Mouse (Mus musculus) olfactory bulb, adult 2 months (tissue): ENCODE results near the gene Kctd8. TPM values are rescaled to one million over a fixed set of nuclear protein-coding genes. Genes with fewer than 3 reads are reported as not detected.
"Not testable (repeated sequence)": the region's sequence is repeated elsewhere in the genome, so short reads cannot be mapped to it uniquely, and the experiment has no call there.

ENCODE experiments used
- H3K27ac ChIP-seq: fragments of 200-500 bp; 2 replicates; pipeline ENCODE4 v1.5.1; 2012; ENCODE audit warnings: low read depth, low read length; ENCODE audit not compliant: insufficient read depth
- H3K4me1 ChIP-seq: fragments of 200-500 bp; 2 replicates; pipeline ENCODE4 v1.6.1; 2012; ENCODE audit warnings: low read length; ENCODE audit not compliant: control insufficient read depth, insufficient read depth
- H3K4me3 ChIP-seq: fragments of 200-500 bp; 2 replicates; pipeline ENCODE4 v1.5.1; 2012; ENCODE audit warnings: mild to moderate bottlenecking, low read depth, low read length, moderate library complexity; ENCODE audit not compliant: insufficient read depth
- CTCF ChIP-seq: fragments of 200-500 bp; IDR thresholded peaks from 2 replicates; pipeline ENCODE4 v1.5.1; 2012; ENCODE audit warnings: low read depth, mild to moderate bottlenecking, low read length, moderate library complexity; ENCODE audit not compliant: insufficient read depth
- POLR2A ChIP-seq: fragments of 200-500 bp; IDR thresholded peaks from 2 replicates; pipeline ENCODE4 v1.6.1; 2012; ENCODE audit warnings: mild to moderate bottlenecking, low read depth, low read length, moderate library complexity; ENCODE audit not compliant: insufficient read depth
- WGBS: fragments of 180-500 bp; shearing (Covaris S2); methylation state at CpG from one replicate; pipeline ENCODE4 v1.1.7; 2018; 5-methylcytosine and 5-hydroxymethylcytosine counted together
- polyA plus RNA-seq: library from polyadenylated mRNA; stranded (reverse); fragments of >200 nt; gene quantifications from 2 replicates; pipeline ENCODE4 v1.2.4, GENCODE M21; 2012; ENCODE audit warnings: low replicate concordance; ENCODE audit not compliant: missing spikeins, insufficient read depth, insufficient read length

Kctd8 gene
- polyA plus RNA-seq, 1 experiment = not detected

- WGBS = 45% methylated on average over 1 of the region's 1 CpGs
- Histone ChIP-seq H3K27ac (no peak overlapping the region), H3K4me3 (no peak overlapping the region), H3K4me1 (no peaks in the 10 kb centered on the region)
- TF ChIP-seq POLR2A = no peak
Measured at GRCm38 (mm10) chr5:69301665-69302064, 39.8 kb downstream of the Kctd8 start.

GRCm38 (mm10) chr5:69292353-69292752 lies 49.1 kb downstream of the Kctd8 start:
- WGBS = 76% methylated on average over 6 of the region's 6 CpGs
- no peaks in the 10 kb centered on the region for H3K4me1 ChIP-seq

GRCm38 (mm10) chr5:69284359-69284758 lies 57.1 kb downstream of the Kctd8 start:
- 61% methylated on average over 6 of the region's 6 CpGs for WGBS
- no peaks in the 10 kb centered on the region for H3K4me1 ChIP-seq
- TF ChIP-seq CTCF = no peak
- no peak for TF ChIP-seq POLR2A
- no peak overlapping the region for H3K4me3 ChIP-seq
- H3K27ac ChIP-seq = no peak overlapping the region

More at GRCm38 (mm10) chr5:69292353-69292752, 49.1 kb downstream of the Kctd8 start:
- Histone ChIP-seq H3K4me3 (no peak overlapping the region), H3K27ac (no peak overlapping the region)
- TF ChIP-seq POLR2A (no peak), CTCF (no peak)

DNA sequence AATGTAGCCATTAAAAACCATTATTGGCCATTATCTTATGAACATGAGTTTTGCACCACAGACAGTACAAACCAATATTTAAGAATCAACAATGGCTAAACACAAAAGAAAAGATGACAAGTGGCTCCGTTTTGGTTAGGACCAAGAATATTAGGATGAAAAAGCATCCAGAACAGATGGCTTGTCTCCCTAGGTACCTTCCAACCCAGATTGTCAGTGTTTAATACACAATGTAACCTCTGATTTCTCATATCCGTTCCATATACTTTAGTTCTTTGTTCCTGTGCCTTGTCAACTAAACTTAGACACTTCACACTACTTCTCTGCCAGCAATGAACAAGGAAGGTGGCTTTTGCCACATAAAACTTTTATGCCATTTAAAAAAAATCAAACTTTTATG lies 89.1 kb downstream of the Kctd8 start:
- Histone ChIP-seq H3K4me1 (no peaks in the 10 kb centered on the region), H3K4me3 (no peak overlapping the region), H3K27ac (no peak overlapping the region)
- no peak for TF ChIP-seq CTCF
- no peak for TF ChIP-seq POLR2A
- 85% methylated on average over 2 of the region's 2 CpGs for WGBS

DNA sequence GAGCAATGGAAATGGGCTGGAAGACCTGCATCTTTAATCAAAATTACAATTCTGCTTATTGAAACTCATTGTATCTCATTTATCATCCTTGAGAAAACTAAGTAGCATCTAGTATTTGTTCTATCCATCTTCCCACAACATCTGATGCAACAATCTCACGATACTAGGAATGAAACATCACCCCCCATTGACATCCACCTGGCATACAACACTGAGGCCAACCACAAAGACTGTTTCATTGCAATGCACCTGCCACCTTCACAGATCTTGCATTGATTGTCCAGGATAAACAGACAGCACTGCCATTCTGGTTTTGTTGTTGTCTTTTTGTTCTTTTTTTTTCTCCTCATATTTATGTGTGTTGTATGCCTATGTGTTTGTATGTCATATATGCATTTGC lies 99.5 kb downstream of the Kctd8 start:
- no peaks in the 10 kb centered on the region for H3K4me1 ChIP-seq
- H3K4me3 ChIP-seq = no peak overlapping the region
- H3K27ac ChIP-seq = no peak overlapping the region
- 78% methylated on average over 1 of the region's 1 CpGs for WGBS
- TF ChIP-seq POLR2A (no peak), CTCF (no peak)

DNA sequence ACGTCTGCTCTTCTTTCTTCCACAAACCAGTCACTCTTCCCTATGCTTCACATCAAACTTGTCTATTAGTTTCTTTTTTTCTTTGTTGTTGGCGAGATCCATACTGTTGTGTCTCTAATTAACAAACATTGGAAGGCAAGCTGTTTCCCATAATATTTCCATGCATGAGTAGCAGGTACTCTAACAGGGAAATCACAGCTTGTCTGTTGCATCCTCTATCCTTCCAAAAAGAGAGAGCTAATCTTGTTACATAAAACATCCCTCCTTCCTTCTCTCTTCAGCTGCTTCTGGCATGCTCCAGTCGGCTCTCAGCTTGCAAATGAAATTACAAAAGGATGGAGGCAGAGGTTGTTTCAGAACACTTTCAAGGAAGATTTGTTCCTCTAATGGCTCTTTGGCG lies 107.9 kb downstream of the Kctd8 start:
- WGBS = 44% methylated on average over 4 of the region's 4 CpGs
- TF ChIP-seq POLR2A (no peak), CTCF (no peak)
- no peak overlapping the region for H3K4me3 ChIP-seq
- no peaks in the 10 kb centered on the region for H3K4me1 ChIP-seq
- no peak overlapping the region for H3K27ac ChIP-seq

DNA sequence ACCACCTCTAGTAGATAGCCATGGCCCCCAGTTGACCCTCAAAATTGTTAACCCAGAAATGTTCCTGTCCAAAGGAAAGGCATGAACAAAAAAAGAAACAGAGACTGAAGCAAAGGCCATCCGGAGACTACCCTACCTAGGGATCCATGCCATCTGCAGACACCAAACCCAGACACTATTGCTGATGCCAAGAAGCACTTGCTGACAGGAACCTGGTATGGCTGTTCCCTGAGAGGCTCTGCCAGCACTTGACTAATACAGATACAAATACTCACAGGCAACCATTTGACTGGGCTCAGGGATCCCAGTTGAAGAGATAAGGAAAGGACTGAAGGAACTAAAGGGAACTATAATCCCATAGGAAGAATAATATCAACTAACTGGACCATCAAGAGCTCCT lies 109.8 kb downstream of the Kctd8 start:
- not testable (repeated sequence) for H3K4me3 ChIP-seq, H3K27ac ChIP-seq, H3K4me1 ChIP-seq
- 94% methylated on average over 1 of the region's 1 CpGs for WGBS

- H3K4me1 ChIP-seq = no peaks in the 10 kb centered on the region
- TF ChIP-seq CTCF = no peak
- TF ChIP-seq POLR2A = no peak
- 91% methylated on average over 2 of the region's 2 CpGs for whole genome bisulfite sequencing
Measured at GRCm38 (mm10) chr5:69227147-69227546, 114.3 kb downstream of the Kctd8 start.

DNA sequence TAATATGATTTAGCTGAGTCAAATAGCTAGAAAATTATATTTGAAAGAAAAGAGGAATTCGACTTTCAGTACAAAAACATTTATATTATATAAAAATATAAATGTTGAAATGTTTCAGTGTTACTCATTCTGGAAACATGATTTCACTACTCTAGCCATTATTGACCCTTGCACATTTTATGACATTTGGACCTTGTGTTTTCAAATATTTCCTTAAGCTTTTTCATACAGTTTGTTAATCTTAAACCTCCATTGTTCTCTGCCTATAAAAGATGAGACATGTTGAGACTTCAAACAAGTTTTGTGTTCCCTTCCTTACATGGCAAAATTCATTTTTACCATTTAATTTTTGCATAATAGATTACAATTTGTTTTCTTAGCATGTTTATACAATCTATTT lies 118.9 kb downstream of the Kctd8 start:
- WGBS = 81% methylated on average over 1 of the region's 1 CpGs
- H3K27ac ChIP-seq = no peak overlapping the region
- TF ChIP-seq CTCF (no peak), POLR2A (no peak)
- H3K4me3 ChIP-seq = no peak overlapping the region
- no peaks in the 10 kb centered on the region for H3K4me1 ChIP-seq

More at GRCm38 (mm10) chr5:69227147-69227546, 114.3 kb downstream of the Kctd8 start:
- H3K27ac ChIP-seq = no peak overlapping the region
- no peak overlapping the region for H3K4me3 ChIP-seq

GRCm38 (mm10) chr5:69215216-69215615 lies 126.3 kb downstream of the Kctd8 start:
- Histone ChIP-seq H3K4me3 (no peak overlapping the region), H3K27ac (no peak overlapping the region), H3K4me1 (no peaks in the 10 kb centered on the region)
- WGBS = 46% methylated on average over 3 of the region's 3 CpGs
- TF ChIP-seq POLR2A (no peak), CTCF (no peak)
